Mouse (Mus musculus) CH12.LX (cell line): ENCODE measurements around the gene P2rx4. TPM values are rescaled to one million over a fixed set of nuclear protein-coding genes. Genes with fewer than 3 reads are reported as not detected.

Source experiments
- DNase-seq: peaks from one replicate; pipeline ENCODE4 v3.0.0-alpha.2; 2013; ENCODE audit errors: extremely low read depth
- H3K27ac ChIP-seq: 2 replicates; pipeline ENCODE4 v1.5.1; 2012; ENCODE audit warnings: low read depth, mild to moderate bottlenecking, control low read depth, moderate library complexity; ENCODE audit not compliant: insufficient read depth
- H3K27me3 ChIP-seq: replicated peaks from 2 replicates; pipeline ENCODE3; 2012; ENCODE audit warnings: inconsistent platforms
- H3K36me3 ChIP-seq, 2 experiments: replicated peaks in 1 of 2; 2 replicates each; pipeline versions ENCODE3 to v1.6.1; 2012; ENCODE audit warnings: inconsistent platforms in 1 of 2, low read length in 1 of 2, mild to moderate bottlenecking in 1 of 2, mixed read lengths in 1 of 2, moderate library complexity in 1 of 2; ENCODE audit not compliant: control insufficient read depth in 1 of 2, insufficient read depth in 1 of 2
- H3K4me1 ChIP-seq, 2 experiments: 2 replicates each; pipeline ENCODE4 v1.6.1; 2012; ENCODE audit warnings: inconsistent platforms in 1 of 2, moderate library complexity in 1 of 2; ENCODE audit not compliant: insufficient read depth in 2 of 2, control insufficient read depth in 1 of 2
- H3K4me2 ChIP-seq: 2 replicates; pipeline ENCODE4 v1.6.1; 2012; ENCODE audit warnings: low read depth, mild to moderate bottlenecking, control low read depth; ENCODE audit not compliant: poor library complexity, insufficient read depth, severe bottlenecking
- H3K4me3 ChIP-seq, 3 experiments: fragments of 150-350 bp in 1 of 3; sonication (generic) in 1 of 3; replicated peaks in 1 of 3; 2 replicates each; pipeline versions ENCODE3 to v1.5.1; 2011 to 2012; ENCODE audit warnings: low read depth in 2 of 3, low read length in 2 of 3, mild to moderate bottlenecking in 2 of 3, moderate library complexity in 2 of 3, control low read depth in 1 of 3, improper control_type of control experiment in 1 of 3, inconsistent platforms in 1 of 3, mixed read lengths in 1 of 3; ENCODE audit not compliant: poor library complexity in 1 of 3
- H3K79me2 ChIP-seq: replicated peaks from 2 replicates; pipeline ENCODE4 v1.6.1; 2012; ENCODE audit warnings: mild to moderate bottlenecking, moderate library complexity; ENCODE audit not compliant: control insufficient read depth, poor library complexity, insufficient read depth, severe bottlenecking; ENCODE audit errors: extremely low read depth
- H3K9ac ChIP-seq: 2 replicates; pipeline ENCODE4 v1.6.1; 2012; ENCODE audit warnings: low read depth, mild to moderate bottlenecking, control low read depth, moderate library complexity; ENCODE audit not compliant: insufficient read depth
- H3K9me3 ChIP-seq: replicated peaks from 2 replicates; pipeline ENCODE3; 2012; ENCODE audit warnings: low read length, inconsistent platforms, mixed read lengths
- CHD1 ChIP-seq: IDR thresholded peaks from 2 replicates; pipeline ENCODE4 v1.6.1; 2012; ENCODE audit warnings: low read depth, low read length, improper control_type of control experiment, inconsistent platforms
- CHD2 ChIP-seq: IDR thresholded peaks from 2 replicates; pipeline ENCODE4 v1.6.1; 2011; ENCODE audit warnings: low read length, improper control_type of control experiment
- ETS1 ChIP-seq: conservative IDR thresholded peaks from 2 replicates; pipeline ENCODE4 v1.6.1; 2012; ENCODE audit warnings: low read depth, mild to moderate bottlenecking, inconsistent platforms, low read length, improper control_type of control experiment, moderate library complexity
- JUND ChIP-seq: conservative IDR thresholded peaks from 2 replicates; pipeline ENCODE4 v1.6.1; 2011; ENCODE audit warnings: low read depth, low read length, improper control_type of control experiment
- MAX ChIP-seq: IDR thresholded peaks from 2 replicates; pipeline ENCODE4 v1.6.1; 2011; ENCODE audit warnings: low read length, improper control_type of control experiment
- MAZ ChIP-seq: IDR thresholded peaks from 2 replicates; pipeline ENCODE4 v1.6.1; 2012; ENCODE audit warnings: low read depth, mild to moderate bottlenecking, inconsistent platforms, low read length, improper control_type of control experiment, moderate library complexity
- MXI1 ChIP-seq: IDR thresholded peaks from 2 replicates; pipeline ENCODE4 v1.6.1; 2011; ENCODE audit warnings: mild to moderate bottlenecking, low read depth, low read length, improper control_type of control experiment
- MYC ChIP-seq: IDR thresholded peaks from 2 replicates; pipeline ENCODE4 v1.6.1; 2011; ENCODE audit warnings: low read depth, mild to moderate bottlenecking, improper control_type of control experiment, low read length
- NRF1 ChIP-seq: IDR thresholded peaks from 2 replicates; pipeline ENCODE4 v1.6.1; 2014; ENCODE audit warnings: low read depth, mild to moderate bottlenecking, inconsistent platforms, low read length, improper control_type of control experiment, moderate library complexity
- RAD21 ChIP-seq: IDR thresholded peaks from 2 replicates; pipeline ENCODE4 v1.6.1; 2011; ENCODE audit warnings: low read depth, mild to moderate bottlenecking, low read length, improper control_type of control experiment, moderate library complexity
- TCF12 ChIP-seq: IDR thresholded peaks from 2 replicates; pipeline ENCODE4 v1.6.1; 2014; ENCODE audit warnings: low read depth, mild to moderate bottlenecking, inconsistent platforms, low read length, improper control_type of control experiment
- ZKSCAN1 ChIP-seq: IDR thresholded peaks from 2 replicates; pipeline ENCODE4 v1.6.1; 2012; ENCODE audit warnings: low read depth, inconsistent platforms, low read length, improper control_type of control experiment, borderline replicate concordance
- ZMIZ1 ChIP-seq: IDR thresholded peaks from 2 replicates; pipeline ENCODE4 v1.6.1; 2012; ENCODE audit warnings: low read depth, mild to moderate bottlenecking, inconsistent platforms, low read length, improper control_type of control experiment
- dilution Hi-C: fragments of 300-500 bp; cut with MboI; formaldehyde crosslinking; loops from 2 replicates; pipeline ENCODE4 v1.14.3; 2020; ENCODE audit warnings: low sequenced_read_pairs; ENCODE audit not compliant: extremely low pct_unique_long_range_greater_than_20kb, extremely low pct_ligation_motif_present
- in situ Hi-C: fragments of 300-500 bp; cut with MboI; formaldehyde crosslinking; loops from 3 replicates; pipeline ENCODE4 v1.14.3; 2019; ENCODE audit warnings: low sequenced_read_pairs, low pct_ligation_motif_present, low pct_unique_long_range_greater_than_20kb, mixed read lengths
- polyA plus RNA-seq: library from polyadenylated mRNA; unstranded; fragments of >175 nt; gene quantifications from 2 replicates; pipeline ENCODE4 v1.2.1, GENCODE M21; 2012; ENCODE audit warnings: low read depth; ENCODE audit not compliant: insufficient read length
- total RNA-seq, 2 experiments: library from RNA; depleted of rRNA; stranded (reverse); fragments of 300-350 nt in 1 of 2; fragments of >200 nt in 1 of 2; gene quantifications; 2 replicates each; pipeline ENCODE4 v1.2.3; 2012 to 2014

The P2rx4 gene
- total and polyA plus RNA-seq, 3 experiments, result 9.1 to 16.7 (median 11.0) TPM

- dilution Hi-C loops (no loop called here), in situ Hi-C loops (no loop called here)
- peaks cover 0 to 2% of the 10 kb centered on the region in 2 experiments; a peak in 2 of 4 replicates for H3K4me1 ChIP-seq
- H3K27me3 ChIP-seq, result no peaks in the 10 kb centered on the region
- no peak overlapping the region for H3K27ac ChIP-seq
- no peak for TF ChIP-seq NRF1
- TF ChIP-seq, all 38 proteins: peak for 0
- no peak for DNase-seq
- Histone ChIP-seq H3K79me2 (no peaks in the 10 kb centered on the region), H3K36me3 (peaks cover 11 to 70% of the 10 kb centered on the region in 2 experiments), H3K9ac (no peak overlapping the region), H3K4me3 (no peak overlapping the region), H3K4me2 (no peak overlapping the region), H3K9me3 (no peaks in the 10 kb centered on the region)
These were observed 48.3 kb downstream of the P2rx4 start for GRCm38 (mm10) chr5:122755620-122756019.

DNA sequence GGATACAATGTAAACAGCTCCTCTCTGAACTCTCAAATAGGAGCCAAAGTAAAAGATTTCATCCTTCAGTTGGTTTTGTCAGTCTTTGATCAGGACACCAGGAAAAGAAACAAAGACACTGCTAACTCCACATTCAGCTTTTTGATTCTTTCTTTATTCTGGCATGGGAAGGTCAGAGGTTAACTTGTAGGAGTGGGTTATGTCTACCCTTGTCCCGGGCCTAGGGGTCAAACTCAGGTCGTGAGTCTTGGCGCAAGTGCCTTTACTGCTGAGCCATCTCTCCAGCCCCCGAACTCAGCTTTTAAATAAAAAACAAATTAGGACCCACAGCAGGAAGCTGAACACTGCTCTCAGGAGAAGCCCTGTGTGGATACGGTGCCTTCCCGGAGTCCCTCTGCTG, 48.8 kb downstream of the P2rx4 start:
- Histone ChIP-seq H3K27ac (no peak overlapping the region), H3K27me3 (no peaks in the 10 kb centered on the region), H3K36me3 (peaks cover 11 to 67% of the 10 kb centered on the region in 2 experiments), H3K4me3 (no peak overlapping the region), H3K4me2 (no peak overlapping the region), H3K79me2 (no peaks in the 10 kb centered on the region), H3K4me1 (peaks cover 0 to 7% of the 10 kb centered on the region in 2 experiments; a peak in 2 of 4 replicates), H3K9ac (no peak overlapping the region), H3K9me3 (no peaks in the 10 kb centered on the region)
- dilution Hi-C loops (no loop called here), in situ Hi-C loops (no loop called here)
- DNase-seq, result no peak
- TF ChIP-seq CHD1 (no peak), ZMIZ1 (no peak)

GRCm38 (mm10) chr5:122756680-122757079, 49.3 kb downstream of the P2rx4 start:
- H3K4me1 ChIP-seq, result peaks cover 0 to 11% of the 10 kb centered on the region in 2 experiments; a peak in 2 of 4 replicates
- in situ Hi-C loops, result no loop called here
- H3K27me3 ChIP-seq, result no peaks in the 10 kb centered on the region
- no peak overlapping the region for H3K27ac ChIP-seq
- no peak for DNase-seq
- no peaks in the 10 kb centered on the region for H3K79me2 ChIP-seq
- H3K9ac ChIP-seq, result no peak overlapping the region
- H3K4me3 ChIP-seq, result no peak overlapping the region
- no peaks in the 10 kb centered on the region for H3K9me3 ChIP-seq
- TF ChIP-seq MXI1 (no peak), MAZ (no peak), JUND (no peak), ETS1 (no peak), RAD21 (no peak), NRF1 (no peak), ZMIZ1 (no peak), MAX (no peak), TCF12 (no peak), CHD1 (no peak), MYC (no peak), ZKSCAN1 (no peak), CHD2 (no peak)
- TF ChIP-seq, all 38 proteins: peak for 0
- Histone ChIP-seq H3K36me3 (peaks cover 11 to 63% of the 10 kb centered on the region in 2 experiments), H3K4me2 (no peak overlapping the region)
- dilution Hi-C loops, result no loop called here
